Mouse (Mus musculus) olfactory bulb, adult 2 months (tissue): ENCODE results near the gene Acvr1b. TPM values are rescaled to one million over a fixed set of nuclear protein-coding genes. Genes with fewer than 3 reads are reported as not detected.

Experiments
- H3K27ac ChIP-seq: fragments of 200-500 bp; 2 replicates; pipeline ENCODE4 v1.5.1; 2012; ENCODE audit warnings: low read depth, low read length; ENCODE audit not compliant: insufficient read depth
- H3K4me1 ChIP-seq: fragments of 200-500 bp; 2 replicates; pipeline ENCODE4 v1.6.1; 2012; ENCODE audit warnings: low read length; ENCODE audit not compliant: control insufficient read depth, insufficient read depth
- H3K4me3 ChIP-seq: fragments of 200-500 bp; 2 replicates; pipeline ENCODE4 v1.5.1; 2012; ENCODE audit warnings: mild to moderate bottlenecking, low read depth, low read length, moderate library complexity; ENCODE audit not compliant: insufficient read depth
- CTCF ChIP-seq: fragments of 200-500 bp; IDR thresholded peaks from 2 replicates; pipeline ENCODE4 v1.5.1; 2012; ENCODE audit warnings: low read depth, mild to moderate bottlenecking, low read length, moderate library complexity; ENCODE audit not compliant: insufficient read depth
- POLR2A ChIP-seq: fragments of 200-500 bp; IDR thresholded peaks from 2 replicates; pipeline ENCODE4 v1.6.1; 2012; ENCODE audit warnings: mild to moderate bottlenecking, low read depth, low read length, moderate library complexity; ENCODE audit not compliant: insufficient read depth
- WGBS: fragments of 180-500 bp; shearing (Covaris S2); methylation state at CpG from one replicate; pipeline ENCODE4 v1.1.7; 2018; 5-methylcytosine and 5-hydroxymethylcytosine counted together
- polyA plus RNA-seq: library from polyadenylated mRNA; stranded (reverse); fragments of >200 nt; gene quantifications from 2 replicates; pipeline ENCODE4 v1.2.4, GENCODE M21; 2012; ENCODE audit warnings: low replicate concordance; ENCODE audit not compliant: missing spikeins, insufficient read depth, insufficient read length

Gene Acvr1b
- polyA plus RNA-seq, 1 experiment, result not detected

DNA sequence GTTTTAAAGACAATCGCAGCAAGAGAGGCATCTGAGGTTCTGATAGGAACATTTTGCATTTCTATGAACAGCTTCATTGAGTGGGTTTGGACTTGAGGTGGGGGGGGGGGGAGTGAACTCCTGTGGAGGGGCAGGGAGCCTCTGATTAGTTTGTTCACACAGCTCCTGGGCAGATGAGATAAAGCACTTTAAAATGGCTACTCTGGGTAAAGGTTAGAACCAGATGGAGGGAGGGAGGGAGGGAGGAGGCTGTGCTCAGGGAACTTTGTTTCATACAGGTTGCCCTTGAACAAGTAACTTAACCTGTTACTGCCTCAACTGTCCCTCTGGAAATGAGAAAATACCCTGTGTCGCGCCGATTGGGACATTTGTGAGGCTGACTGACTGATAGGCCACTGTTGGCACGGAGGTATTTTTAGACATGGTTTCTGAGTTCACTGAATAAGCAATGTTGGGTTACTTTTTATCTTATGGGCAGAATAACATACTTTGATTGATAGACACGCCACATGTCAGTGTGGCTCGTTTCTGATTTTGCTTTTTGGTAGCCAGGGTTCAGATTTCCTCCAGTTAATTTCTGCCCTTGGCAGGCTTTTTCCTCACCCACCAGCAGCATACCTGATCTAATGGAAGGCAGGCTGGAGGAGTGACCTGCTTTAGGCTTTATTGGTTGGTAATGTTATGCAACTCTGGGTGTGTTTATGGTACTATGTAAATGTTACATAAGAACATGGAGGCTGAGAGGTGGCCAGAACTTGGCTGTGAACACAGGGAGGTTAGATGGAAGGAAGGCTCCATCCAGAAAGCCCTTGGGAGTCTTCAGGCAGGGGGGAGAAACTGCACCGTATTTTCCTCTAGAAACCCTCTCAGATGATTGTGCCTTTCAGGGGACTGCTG, 3.2 kb downstream of the Acvr1b start:
- peaks cover 26% of the 10 kb centered on the region for H3K4me1 ChIP-seq
- H3K4me3 ChIP-seq, result no peak overlapping the region
- TF ChIP-seq CTCF (no peak), POLR2A (no peak)
- WGBS, result 65% methylated on average over 8 of the region's 8 CpGs
- H3K27ac ChIP-seq, result no peak overlapping the region; the same call in 1 of the 2 replicates

DNA sequence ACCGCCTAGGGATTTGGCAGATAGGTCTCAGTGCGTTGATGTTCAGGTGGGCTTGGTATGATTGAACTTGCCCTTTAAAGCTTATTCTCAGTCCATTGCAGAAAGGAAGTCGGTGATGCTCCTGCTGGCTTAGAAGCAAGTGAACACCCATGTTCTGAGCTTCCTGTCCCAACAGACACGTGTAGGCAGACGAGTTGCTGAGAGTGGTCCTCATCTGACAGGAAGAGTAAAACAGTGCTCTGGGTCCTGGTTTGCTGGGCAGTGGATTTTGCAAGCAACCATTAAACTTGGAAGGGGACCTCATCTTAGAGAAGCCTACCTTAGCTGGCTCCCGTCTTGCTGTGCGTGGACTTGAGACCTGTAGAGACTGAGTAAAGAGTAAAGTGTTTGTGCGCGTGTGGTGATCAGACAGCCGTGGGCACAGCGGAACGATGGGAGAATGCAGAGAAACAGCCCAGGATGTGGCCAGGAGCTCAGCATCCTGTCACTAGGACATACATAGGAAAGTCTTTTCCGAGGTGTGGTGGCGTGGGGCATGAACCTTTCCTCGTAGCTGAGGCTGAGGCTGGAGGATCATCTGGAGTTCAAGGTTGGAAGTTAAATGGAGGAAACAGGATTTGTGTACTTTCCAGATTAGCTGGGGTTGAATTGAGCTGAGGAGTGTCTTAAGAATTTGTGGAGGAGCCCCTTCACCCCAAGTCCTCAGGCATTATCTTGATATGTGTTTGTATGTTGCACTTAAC, 6.7 kb downstream of the Acvr1b start:
- peaks cover 21% of the 10 kb centered on the region for H3K4me1 ChIP-seq

DNA sequence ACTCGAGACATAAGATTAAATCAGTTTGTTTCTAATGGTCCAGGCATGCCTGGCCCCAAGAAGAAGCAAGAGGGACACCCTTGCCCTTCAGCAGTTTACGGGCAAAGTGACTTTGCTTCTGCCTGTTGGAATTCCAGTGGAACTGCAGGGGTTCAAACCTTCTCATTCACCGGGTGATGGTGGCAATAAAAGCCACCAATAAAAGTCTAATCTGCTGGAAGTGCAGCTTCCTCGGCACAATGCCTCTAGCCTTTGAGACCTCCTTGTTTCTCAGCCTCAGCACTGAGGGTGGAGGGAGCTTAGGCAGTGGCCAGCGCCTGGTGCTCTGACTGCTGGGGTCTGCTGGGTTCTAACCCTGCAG, 7.2 kb downstream of the Acvr1b start:
- 61% methylated on average over 5 of the region's 5 CpGs for WGBS
- peaks cover 18% of the 10 kb centered on the region for H3K4me1 ChIP-seq
- H3K4me3 ChIP-seq, result no peak overlapping the region
- TF ChIP-seq CTCF, result no peak
- no peak for TF ChIP-seq POLR2A
- H3K27ac ChIP-seq, result no peak overlapping the region

More for the DNA sequence above, 6.7 kb downstream of the Acvr1b start:
- TF ChIP-seq POLR2A (no peak), CTCF (no peak)
- no peak overlapping the region for H3K4me3 ChIP-seq
- 81% methylated on average over 15 of the region's 15 CpGs for WGBS
- H3K27ac ChIP-seq, result no peak overlapping the region

DNA sequence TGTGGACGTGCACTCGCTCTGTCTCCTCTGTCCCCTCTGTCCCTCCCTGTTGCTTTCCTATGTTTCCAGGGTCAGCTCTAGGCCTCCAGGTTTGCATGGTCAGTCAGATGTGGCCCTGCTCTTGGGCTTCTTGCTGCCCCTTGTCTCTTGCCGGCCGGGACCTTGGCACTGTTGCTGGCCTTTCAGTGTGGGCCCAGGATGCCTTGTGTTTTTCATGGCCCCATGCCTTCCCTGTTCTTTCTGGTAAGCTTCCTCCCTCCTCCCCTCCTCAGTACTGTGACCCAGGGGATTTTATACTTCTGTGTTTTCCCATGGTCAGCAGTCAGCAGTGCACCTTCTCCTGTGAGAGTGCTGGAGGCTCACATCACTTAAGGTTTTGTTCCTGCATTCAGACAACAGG, 7.6 kb downstream of the Acvr1b start:
- WGBS, result 37% methylated on average over 4 of the region's 4 CpGs

DNA sequence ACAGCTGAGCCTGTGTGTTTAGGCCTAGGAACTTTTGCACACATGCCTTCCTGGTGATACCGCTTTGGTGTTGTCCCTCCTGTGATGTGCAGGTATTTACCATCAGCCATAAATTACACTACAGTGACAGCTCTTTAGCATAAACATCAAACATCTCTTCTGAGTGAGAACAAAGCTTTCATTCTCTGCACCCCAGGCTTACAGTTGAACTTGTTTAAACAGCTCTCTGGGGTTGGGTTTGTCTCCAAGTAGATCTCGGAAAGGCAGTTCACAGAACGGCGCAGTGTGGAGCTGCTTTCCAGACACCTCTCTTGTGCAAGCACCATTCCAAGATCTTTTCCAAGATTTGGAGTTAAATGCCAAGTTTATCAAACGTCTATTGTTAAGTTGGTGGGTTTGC, 8.8 kb downstream of the Acvr1b start:
- Histone ChIP-seq H3K27ac (no peak overlapping the region), H3K4me3 (no peak overlapping the region), H3K4me1 (peaks cover 18% of the 10 kb centered on the region)
- no peak for TF ChIP-seq CTCF
- TF ChIP-seq POLR2A, result no peak
- 35% methylated on average over 5 of the region's 5 CpGs for WGBS

More for the DNA sequence above, 7.6 kb downstream of the Acvr1b start:
- no peak overlapping the region for H3K4me3 ChIP-seq
- peaks cover 18% of the 10 kb centered on the region for H3K4me1 ChIP-seq
- H3K27ac ChIP-seq, result no peak overlapping the region
- TF ChIP-seq POLR2A, result no peak
- no peak for TF ChIP-seq CTCF

DNA sequence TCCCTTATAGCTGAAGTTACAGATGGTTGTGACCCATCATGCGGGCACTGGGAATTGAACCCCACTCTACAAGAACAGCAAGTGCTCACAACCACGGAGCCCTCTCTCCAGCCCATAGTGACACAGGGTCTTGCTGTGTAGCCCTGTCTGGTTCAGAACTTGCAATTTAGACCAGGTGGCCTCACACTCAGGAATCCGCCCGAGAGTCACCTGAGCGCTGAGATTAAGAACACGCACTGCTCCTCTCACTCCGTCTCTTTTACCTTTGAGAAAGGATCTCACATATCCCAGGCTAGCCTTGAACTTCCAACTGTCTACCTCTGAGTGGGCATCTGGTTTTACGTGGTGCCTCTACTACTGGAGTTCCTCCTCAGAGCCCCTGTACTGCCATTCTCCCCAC, 10.4 kb downstream of the Acvr1b start:
- no peak overlapping the region for H3K4me3 ChIP-seq
- whole genome bisulfite sequencing, result 97% methylated on average over 8 of the region's 8 CpGs
- no peak overlapping the region for H3K27ac ChIP-seq
- no peak for TF ChIP-seq CTCF
- no peak for TF ChIP-seq POLR2A
- peaks cover 12% of the 10 kb centered on the region for H3K4me1 ChIP-seq

DNA sequence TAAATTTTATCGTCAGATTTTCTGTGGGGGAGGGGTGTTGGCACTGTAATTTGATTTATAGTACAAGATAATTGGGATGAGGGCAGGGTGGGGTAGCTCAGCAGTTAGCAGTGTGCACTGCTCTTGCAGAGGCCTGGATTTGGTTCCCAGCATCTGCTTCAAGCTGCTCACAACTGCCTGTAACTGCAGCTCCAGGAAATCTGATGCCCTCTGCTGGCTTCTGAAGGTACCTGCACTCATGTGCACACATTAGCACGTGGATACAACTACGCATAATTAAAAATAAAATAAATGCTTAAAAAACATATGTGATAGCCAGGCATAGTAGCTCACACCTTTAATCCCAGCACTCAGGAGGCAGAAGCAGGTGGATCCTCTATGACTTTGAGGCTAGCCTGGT, 11.7 kb downstream of the Acvr1b start:
- H3K4me3 ChIP-seq, result no peak overlapping the region
- no peak for TF ChIP-seq POLR2A
- H3K27ac ChIP-seq, result no peak overlapping the region
- peaks cover 16% of the 10 kb centered on the region for H3K4me1 ChIP-seq
- 91% methylated on average over 3 of the region's 3 CpGs for WGBS

DNA sequence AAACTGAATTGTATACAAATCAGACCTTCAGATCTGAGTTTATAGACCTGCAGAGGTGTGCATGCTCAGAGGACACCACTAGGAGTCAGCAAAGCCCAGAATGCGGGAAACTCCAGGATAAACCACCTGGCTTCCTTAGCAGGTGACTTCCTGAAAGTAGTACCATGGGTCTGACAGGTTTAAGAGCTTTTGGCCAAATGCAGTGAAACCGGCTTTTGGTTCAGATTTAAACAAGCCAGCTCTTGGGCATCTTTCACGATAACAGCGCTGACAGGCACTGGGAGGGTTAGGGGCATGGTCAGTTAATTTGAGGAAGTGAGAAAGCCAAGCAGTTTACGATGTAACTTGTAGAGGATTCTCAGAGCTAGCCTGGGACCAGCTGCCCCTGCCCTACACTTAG, 14.0 kb downstream of the Acvr1b start:
- Histone ChIP-seq H3K27ac (no peak overlapping the region), H3K4me1 (peaks cover 25% of the 10 kb centered on the region), H3K4me3 (no peak overlapping the region)
- TF ChIP-seq POLR2A, result no peak
- no peak for TF ChIP-seq CTCF
- 90% methylated on average over 5 of the region's 5 CpGs for WGBS

- Histone ChIP-seq H3K4me3 (no peak overlapping the region), H3K4me1 (peaks cover 34% of the 10 kb centered on the region), H3K27ac (no peak overlapping the region)
- TF ChIP-seq CTCF (no peak), POLR2A (no peak)
- WGBS, result 76% methylated on average over 10 of the region's 10 CpGs
These were observed 16.3 kb downstream of the Acvr1b start for GRCm38 (mm10) chr15:101189981-101190761.
